Mouse (Mus musculus) adrenal gland, adult 8-10 months (tissue): ENCODE results near the gene Dstyk. TPM values are rescaled to one million over a fixed set of nuclear protein-coding genes. Genes with fewer than 3 reads are reported as not detected.
"Not testable (repeated sequence)": the region's sequence is repeated elsewhere in the genome, so short reads cannot be mapped to it uniquely, and the experiment has no call there.

ENCODE experiments used
- DNase-seq: peaks from one replicate; pipeline ENCODE4 v3.0.0; 2022
- total RNA-seq, 4 experiments: library from RNA; stranded (reverse); gene quantifications; 2 replicates each; pipeline ENCODE4 v1.2.4; 2022

Gene Dstyk
- total RNA-seq, 4 experiments from 2014 or later, result 24.4 to 39.9 (median 31.1) TPM

GRCm38 (mm10) chr1:132437389-132437788 lies 20.0 kb downstream of the Dstyk start:
- no peak for DNase-seq

GRCm38 (mm10) chr1:132440896-132441435 lies 23.6 kb downstream of the Dstyk start:
- DNase-seq, result no peak

GRCm38 (mm10) chr1:132449742-132450141 lies 32.4 kb downstream of the Dstyk start:
- DNase-seq, result no peak

GRCm38 (mm10) chr1:132464651-132465050 lies 47.3 kb downstream of the Dstyk start:
- DNase-seq, result no peak

GRCm38 (mm10) chr1:132468926-132469325 lies 51.6 kb downstream of the Dstyk start:
- DNase-seq, result peak; percentile 39

GRCm38 (mm10) chr1:132469519-132469918 lies 52.2 kb downstream of the Dstyk start:
- no peak for DNase-seq

- not testable (repeated sequence) for DNase-seq
Measured at GRCm38 (mm10) chr1:132470031-132470430, 52.7 kb downstream of the Dstyk start.

- no peak for DNase-seq
Measured at GRCm38 (mm10) chr1:132471032-132471431, 53.7 kb downstream of the Dstyk start.

- no peak for DNase-seq
Measured at GRCm38 (mm10) chr1:132471499-132471898, 54.1 kb downstream of the Dstyk start.

- DNase-seq, result no peak
Measured at GRCm38 (mm10) chr1:132472537-132472936, 55.2 kb downstream of the Dstyk start.

GRCm38 (mm10) chr1:132474496-132474895 lies 57.1 kb downstream of the Dstyk start:
- DNase-seq, result no peak

GRCm38 (mm10) chr1:132476575-132476927 lies 59.2 kb downstream of the Dstyk start:
- DNase-seq, result no peak

- DNase-seq, result peak; percentile 66
Measured at GRCm38 (mm10) chr1:132476928-132477691, 59.8 kb downstream of the Dstyk start, which contains the start of gene Rbbp5. Gene Rbbp5, plus strand, starts transcription at chr1:132477365.

- DNase-seq, result no peak
Measured at GRCm38 (mm10) chr1:132479438-132479837, 62.1 kb downstream of the Dstyk start.

- DNase-seq, result no peak
Measured at GRCm38 (mm10) chr1:132481619-132482018, 64.3 kb downstream of the Dstyk start.

GRCm38 (mm10) chr1:132483234-132483633 lies 65.9 kb downstream of the Dstyk start:
- no peak for DNase-seq

GRCm38 (mm10) chr1:132483759-132484158 lies 66.4 kb downstream of the Dstyk start:
- DNase-seq, result no peak

- no peak for DNase-seq
Measured at GRCm38 (mm10) chr1:132500535-132500934, 83.2 kb downstream of the Dstyk start.

GRCm38 (mm10) chr1:132505155-132505554 lies 87.8 kb downstream of the Dstyk start:
- DNase-seq, result no peak

- DNase-seq, result no peak
Measured at GRCm38 (mm10) chr1:132506058-132506457, 88.7 kb downstream of the Dstyk start, which contains the start of gene Tmem81. Gene Tmem81, plus strand, starts transcription at chr1:132506230.

- DNase-seq, result no peak
Measured at GRCm38 (mm10) chr1:132506656-132507055, 89.3 kb downstream of the Dstyk start.

- no peak for DNase-seq
Measured at GRCm38 (mm10) chr1:132509771-132510170, 92.4 kb downstream of the Dstyk start.

- DNase-seq, result no peak
Measured at GRCm38 (mm10) chr1:132511521-132511920, 94.2 kb downstream of the Dstyk start.

- no peak for DNase-seq
Measured at GRCm38 (mm10) chr1:132512106-132512505, 94.8 kb downstream of the Dstyk start.
